Mouse (Mus musculus): ENCODE data around the gene Marveld3. TPM values are rescaled to one million over a fixed set of nuclear protein-coding genes. Genes with fewer than 3 reads are reported as not detected.

Gene Marveld3
- total RNA-seq, 2 experiments from 2014 or later, result 0.35 TPM; not detected in 1

DNA sequence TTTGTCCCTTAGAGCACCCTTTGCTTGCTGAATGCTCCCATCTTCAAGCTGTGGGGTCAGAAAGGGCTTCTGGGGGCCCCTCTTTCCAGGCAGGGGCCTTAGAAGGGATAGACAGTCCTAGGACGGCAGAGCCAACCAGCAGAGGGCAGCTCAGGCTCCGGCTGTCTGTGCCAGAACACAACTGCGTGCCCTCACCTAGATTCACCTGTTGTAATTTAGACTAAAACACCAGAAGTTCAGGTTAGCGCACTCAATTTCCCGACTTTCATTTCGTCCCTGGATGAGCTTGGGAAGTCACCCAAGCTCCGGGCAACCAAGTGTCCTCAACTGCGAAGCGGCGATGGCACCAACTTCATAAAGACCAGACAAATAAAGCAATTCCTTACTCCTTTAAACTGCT is 6.8 kb upstream of the Marveld3 start:
- no peak for DNase-seq (ENCODE audit: low spot score in 2 of 2)

- no peak for DNase-seq (ENCODE audit: low spot score in 2 of 2)
Measured at GRCm38 (mm10) chr8:109964106-109964505, 2.1 kb upstream of the Marveld3 start.

GRCm38 (mm10) chr8:109963421-109963820 is 1.4 kb upstream of the Marveld3 start:
- no peak for DNase-seq (ENCODE audit: low spot score in 2 of 2)

- no peak for DNase-seq (ENCODE audit: low spot score in 2 of 2)
Measured at GRCm38 (mm10) chr8:109962896-109963295, 893 bp upstream of the Marveld3 start.

DNA sequence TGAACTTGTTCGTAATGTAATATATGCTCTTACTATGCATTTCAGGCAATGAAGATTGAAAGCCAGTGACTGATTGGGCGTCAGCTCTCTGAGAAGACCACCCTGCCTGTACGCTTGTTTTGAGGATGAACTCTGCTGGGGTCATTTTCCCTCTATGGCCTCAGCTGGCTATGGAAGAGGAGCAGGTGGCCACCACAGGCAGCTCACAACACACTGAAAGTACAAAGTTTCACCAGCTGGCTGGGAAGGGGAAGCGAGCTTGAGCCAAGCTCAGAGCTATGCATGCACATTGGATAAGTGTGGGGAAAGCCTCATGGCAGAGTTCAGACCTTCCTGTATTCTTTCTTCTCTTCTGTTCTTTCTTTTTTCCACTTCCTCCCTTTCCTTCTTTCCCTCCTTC is 2.9 kb downstream of the Marveld3 start:
- DNase-seq (ENCODE audit: low spot score in 2 of 2), result no peak

DNA sequence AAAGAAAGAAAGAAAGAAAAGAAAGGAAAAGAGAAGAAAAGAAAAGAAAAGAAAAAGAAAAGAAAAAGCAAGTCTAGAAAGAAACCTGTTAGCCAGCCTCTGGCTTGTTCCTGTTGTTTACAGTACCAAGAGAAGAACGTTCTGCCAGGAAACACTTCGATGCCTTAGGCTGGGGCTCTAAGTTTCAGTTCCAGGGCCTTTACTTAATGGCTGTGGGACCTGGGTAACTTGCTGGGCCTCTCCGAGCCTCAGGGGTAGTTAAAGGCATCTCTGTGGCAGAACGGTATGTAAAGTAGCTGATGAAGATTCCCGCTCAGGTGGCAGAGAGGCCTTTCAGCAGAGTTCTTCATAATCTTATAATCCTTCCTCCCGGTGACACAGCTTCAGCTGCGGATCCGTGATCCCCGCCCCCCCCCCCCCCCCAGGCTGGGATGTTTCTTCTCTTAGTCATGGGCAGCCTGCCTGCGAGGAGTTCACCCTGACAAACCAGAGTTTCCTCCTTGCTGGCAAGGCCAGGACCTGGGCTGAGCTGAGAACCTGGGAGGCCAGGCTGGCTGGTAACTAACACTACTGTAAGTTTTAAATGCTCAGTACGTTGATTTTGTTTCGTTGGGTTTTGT is 3.9 kb downstream of the Marveld3 start:
- no peak for DNase-seq (ENCODE audit: low spot score in 2 of 2)

DNA sequence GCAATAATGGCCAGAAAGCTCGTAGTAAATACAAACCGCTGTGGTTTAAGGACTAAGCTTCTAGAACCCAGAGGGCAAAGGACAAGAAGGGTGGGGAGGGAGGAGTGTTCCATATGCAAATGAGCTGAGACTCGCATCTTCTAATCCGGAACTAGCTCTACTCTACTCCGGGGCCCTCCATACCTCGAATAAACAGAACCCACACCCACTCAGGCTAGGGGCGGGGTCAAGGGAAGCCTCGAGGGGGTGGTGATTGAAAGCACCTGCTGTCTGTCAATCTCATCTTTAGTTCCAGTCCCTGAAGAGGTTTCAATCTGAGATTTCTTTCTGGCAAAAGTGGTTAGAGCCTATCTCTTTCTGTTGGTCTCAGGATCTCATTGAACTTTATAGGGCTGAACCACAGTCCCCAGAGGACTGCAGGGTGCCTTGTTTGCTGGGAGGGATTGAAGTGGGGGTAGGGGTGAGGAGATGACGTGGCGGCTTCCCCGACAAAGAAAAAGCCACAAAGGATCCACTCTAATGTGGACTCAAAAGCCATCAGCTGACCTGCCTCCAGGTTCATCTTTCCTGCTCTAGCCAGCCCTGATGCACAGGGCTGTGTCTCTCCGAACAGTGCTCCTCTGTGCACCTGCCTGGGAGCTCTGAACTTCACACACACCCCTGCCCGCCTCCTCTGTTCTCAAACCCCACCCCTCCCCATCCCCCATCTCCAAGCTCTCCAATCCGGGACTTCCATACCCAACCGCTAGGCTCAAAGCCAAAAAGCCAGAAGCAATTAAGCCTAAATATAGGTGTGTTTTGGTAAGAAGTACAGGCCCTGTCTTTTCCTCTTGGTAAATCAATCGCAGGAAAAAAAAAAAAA is 4.6 kb downstream of the Marveld3 start:
- no peak for DNase-seq (ENCODE audit: low spot score in 2 of 2)

GRCm38 (mm10) chr8:109954486-109954948 is 7.5 kb downstream of the Marveld3 start:
- DNase-seq (ENCODE audit: low spot score in 2 of 2), result peak in 1 of 2 experiments; percentile 24

GRCm38 (mm10) chr8:109952171-109952570 is 9.8 kb downstream of the Marveld3 start:
- DNase-seq (ENCODE audit: low spot score in 2 of 2), result no peak

GRCm38 (mm10) chr8:109948285-109948564 is 13.8 kb downstream of the Marveld3 start:
- DNase-seq (ENCODE audit: low spot score in 2 of 2), result no peak

DNA sequence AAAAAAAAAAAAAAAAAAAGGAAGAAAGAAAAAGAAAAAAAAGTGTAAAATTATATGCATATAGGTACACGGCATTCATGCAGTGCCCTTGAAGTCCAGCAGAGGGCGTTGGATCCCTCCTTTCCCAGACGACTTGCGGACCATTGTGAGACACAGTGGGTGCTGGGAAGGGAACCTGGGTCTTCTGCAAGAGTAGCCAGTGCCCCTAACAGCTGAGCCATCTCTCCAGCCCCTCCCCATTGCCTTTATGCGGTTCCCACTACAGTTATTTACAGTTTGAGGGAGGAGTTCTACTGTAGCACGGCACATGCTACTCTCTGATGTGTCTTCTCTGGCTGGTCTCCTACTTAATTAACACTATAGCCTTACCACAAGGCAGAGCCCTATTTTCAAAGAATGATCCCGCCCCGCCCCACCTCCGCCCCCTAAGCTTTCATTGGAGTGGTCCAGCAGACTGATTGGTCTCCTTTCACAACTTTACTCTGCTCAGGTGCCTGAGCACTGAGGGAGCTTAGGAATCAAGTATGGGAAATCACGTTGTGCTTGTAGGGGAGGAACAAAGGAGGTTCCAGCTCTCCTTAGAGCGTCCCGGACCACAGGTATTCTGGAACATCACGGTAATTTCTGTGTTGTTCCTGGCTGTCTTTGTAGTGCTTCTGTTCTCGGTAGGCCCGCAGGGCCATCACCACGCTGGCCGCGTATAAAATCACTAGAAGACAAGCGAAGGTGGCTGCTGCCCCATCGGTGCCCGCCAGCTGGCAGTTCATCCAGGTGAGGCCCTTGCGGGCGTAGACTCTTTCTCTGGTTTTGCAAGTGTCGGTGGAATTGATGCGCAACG is 14.3 kb downstream of the Marveld3 start:
- DNase-seq (ENCODE audit: low spot score in 2 of 2), result peak in 1 of 2 experiments; percentile 45

DNA sequence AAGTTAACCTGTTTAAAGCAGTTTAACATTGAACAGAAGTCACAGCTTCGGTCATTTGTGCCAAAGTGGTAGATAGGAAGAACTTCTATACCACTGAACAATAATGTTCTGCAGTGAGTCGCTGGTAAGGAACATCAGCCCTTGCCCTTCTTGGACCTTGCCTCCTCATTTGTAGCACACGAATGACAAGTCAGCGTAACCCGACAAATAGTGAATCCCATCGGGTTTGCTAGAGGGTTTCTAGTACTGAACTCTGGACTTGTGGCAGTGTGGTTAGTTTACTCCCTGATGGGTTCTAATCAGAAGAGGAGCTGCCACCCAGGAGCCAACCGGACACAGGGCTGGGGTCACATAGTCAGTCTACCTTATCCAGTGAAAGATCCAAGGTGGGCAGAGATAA is 15.7 kb downstream of the Marveld3 start:
- no peak for DNase-seq (ENCODE audit: low spot score in 2 of 2)

- no peak for DNase-seq (ENCODE audit: low spot score in 2 of 2)
Measured at GRCm38 (mm10) chr8:109945694-109946093, 16.3 kb downstream of the Marveld3 start.

GRCm38 (mm10) chr8:109945153-109945632 is 16.8 kb downstream of the Marveld3 start:
- no peak for DNase-seq (ENCODE audit: low spot score in 2 of 2)

DNA sequence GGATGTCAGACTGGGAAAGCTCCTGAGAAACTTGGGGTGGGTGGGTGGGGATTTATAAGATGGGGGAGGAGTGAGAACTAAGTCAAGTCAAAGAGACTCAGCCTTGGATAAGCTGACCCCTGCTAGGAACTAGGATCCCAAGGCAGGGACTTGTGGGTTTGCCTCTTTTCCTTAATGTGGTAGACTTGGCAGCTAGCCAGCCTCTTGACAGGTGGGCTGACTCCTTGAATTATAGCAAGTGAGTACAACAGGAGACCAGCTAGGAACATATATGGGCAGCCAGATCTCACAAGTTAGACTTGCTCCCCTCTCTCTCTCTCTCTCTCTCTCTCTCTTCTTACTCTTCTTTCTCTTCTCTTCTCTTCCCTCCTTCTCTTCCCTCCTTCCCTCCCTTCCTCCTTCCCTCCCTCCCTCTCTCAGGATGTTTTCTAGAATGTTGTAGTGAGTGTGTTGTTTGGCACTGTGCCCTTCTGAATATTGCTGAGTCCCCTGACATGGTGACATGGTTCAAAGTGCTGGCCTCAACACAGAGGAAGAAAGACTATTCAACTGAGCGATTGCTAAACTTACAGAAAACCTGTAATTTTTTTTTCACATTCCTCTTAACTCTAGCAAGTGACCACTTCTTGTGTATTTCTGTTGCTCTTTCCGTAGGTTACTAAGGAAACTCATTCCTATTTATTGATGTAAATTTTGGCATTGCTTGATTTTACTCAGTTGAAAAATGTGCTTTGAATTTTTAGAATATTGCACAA is 20.2 kb downstream of the Marveld3 start:
- no peak for DNase-seq (ENCODE audit: low spot score in 2 of 2)

- DNase-seq (ENCODE audit: low spot score in 2 of 2), result peak in 1 of 2 experiments; percentile 54
Measured at GRCm38 (mm10) chr8:109920406-109921390, 41.3 kb downstream of the Marveld3 start.

GRCm38 (mm10) chr8:109917277-109917676 is 44.7 kb downstream of the Marveld3 start:
- peak in 1 of 2 experiments; percentile 47 for DNase-seq (ENCODE audit: low spot score in 2 of 2)

GRCm38 (mm10) chr8:109907376-109907775 is 54.6 kb downstream of the Marveld3 start:
- DNase-seq (ENCODE audit: low spot score in 2 of 2), result no peak

DNA sequence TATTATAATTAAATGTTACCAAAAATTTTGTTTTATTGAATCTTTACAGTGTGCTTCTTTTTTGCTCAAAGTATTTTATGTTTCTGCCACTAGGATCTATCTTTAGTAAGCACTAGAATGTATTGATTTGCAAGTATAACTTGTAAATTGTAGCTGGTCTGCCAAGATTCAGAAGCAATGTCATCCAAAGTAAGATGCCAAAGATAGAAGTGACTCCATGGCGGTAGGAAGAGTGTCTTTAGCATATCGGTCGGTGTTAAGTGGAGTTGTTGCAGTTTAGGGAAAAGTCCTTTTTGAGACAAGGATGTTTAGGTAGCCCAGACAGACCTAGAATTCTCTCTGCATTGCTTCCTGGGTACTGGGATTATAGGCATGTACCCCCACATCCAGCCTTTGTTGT is 55.1 kb downstream of the Marveld3 start:
- DNase-seq (ENCODE audit: low spot score in 2 of 2), result no peak
